Mouse (Mus musculus): ENCODE data around the gene Prkar1b. TPM values are rescaled to one million over a fixed set of nuclear protein-coding genes. Genes with fewer than 3 reads are reported as not detected.

The Prkar1b gene
- polyA plus RNA-seq, 1 experiment from 2014 or later: 207 TPM

DNA sequence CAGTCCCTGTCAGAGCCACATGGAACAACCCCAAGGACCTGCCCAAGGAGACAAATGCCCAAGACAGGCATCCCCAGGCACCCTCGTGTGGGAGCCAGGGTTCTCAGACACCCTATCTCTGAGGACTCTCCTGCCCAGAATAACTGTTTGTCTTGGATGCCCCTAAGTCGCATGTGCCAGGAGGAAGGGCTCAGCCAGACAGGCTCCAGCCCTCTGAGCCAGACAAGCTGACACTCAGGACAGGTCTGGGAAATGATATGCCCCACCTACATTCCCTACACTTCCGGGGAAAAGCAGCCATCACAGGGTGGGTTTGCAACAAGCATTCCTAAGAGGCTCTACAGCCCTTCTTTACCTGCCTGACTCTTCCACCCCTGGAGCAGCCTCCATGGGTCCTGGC, 172.0 kb downstream of the Prkar1b start:
- no peak overlapping the region for H3K27ac ChIP-seq (ENCODE audit: low read depth, low read length)
- H3K4me3 ChIP-seq (ENCODE audit: low read depth, low read length): no peak overlapping the region
- H3K4me1 ChIP-seq (ENCODE audit: control insufficient read depth, insufficient read depth, low read length): no peaks in the 10 kb centered on the region
- 48% methylated on average over 3 of the region's 3 CpGs for WGBS
- H3K27me3 ChIP-seq (ENCODE audit: control insufficient read depth, insufficient read depth, low read length): no peaks in the 10 kb centered on the region
- H3K9ac ChIP-seq (replicated peaks; ENCODE audit: low read depth, low read length): no peak overlapping the region
- no peak overlapping the region for H3K4me2 ChIP-seq (ENCODE audit: low read depth, low read length)
- ATAC-seq (ENCODE audit: low read depth): no peak
- H3K9me3 ChIP-seq (ENCODE audit: control insufficient read depth, low read length): no peaks in the 10 kb centered on the region
- no peaks in the 10 kb centered on the region for H3K36me3 ChIP-seq (ENCODE audit: control insufficient read depth, insufficient read depth, low read length)

DNA sequence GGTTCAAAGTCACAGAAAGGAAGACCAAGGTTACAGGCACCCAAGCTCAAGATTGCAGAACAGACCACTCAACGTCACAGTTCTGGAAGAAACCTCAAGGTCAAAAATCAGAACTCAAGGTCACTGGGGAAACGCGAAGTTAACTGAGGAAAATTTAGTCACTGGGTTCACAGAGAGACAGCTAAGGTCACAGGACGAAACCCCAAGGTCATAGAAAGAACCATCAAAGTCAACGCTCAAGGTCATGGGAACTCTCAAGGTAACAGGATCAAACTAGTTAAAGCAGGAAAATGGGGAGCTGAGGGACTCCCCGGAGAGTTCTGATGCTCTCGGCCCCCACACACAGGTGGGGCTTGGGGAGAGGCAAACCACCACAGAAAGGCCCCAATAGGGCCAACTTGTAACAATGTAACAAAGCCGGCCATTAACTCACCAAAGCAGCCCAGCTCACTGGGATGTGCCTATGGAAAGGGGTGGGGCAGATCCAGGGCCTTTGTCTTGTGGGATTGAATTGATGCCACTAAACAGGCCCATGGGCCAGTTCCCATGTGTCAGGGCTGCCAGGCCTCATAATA, 174.8 kb downstream of the Prkar1b start:
- Histone ChIP-seq H3K4me1 (ENCODE audit: control insufficient read depth, insufficient read depth, low read length) (no peaks in the 10 kb centered on the region), H3K4me2 (ENCODE audit: low read depth, low read length) (no peak overlapping the region), H3K27ac (ENCODE audit: low read depth, low read length) (no peak overlapping the region), H3K36me3 (ENCODE audit: control insufficient read depth, insufficient read depth, low read length) (no peaks in the 10 kb centered on the region), H3K9ac (replicated peaks; ENCODE audit: low read depth, low read length) (no peak overlapping the region), H3K4me3 (ENCODE audit: low read depth, low read length) (no peak overlapping the region), H3K27me3 (ENCODE audit: control insufficient read depth, insufficient read depth, low read length) (no peaks in the 10 kb centered on the region), H3K9me3 (ENCODE audit: control insufficient read depth, low read length) (no peaks in the 10 kb centered on the region)
- WGBS: 85% methylated on average over 8 of the region's 8 CpGs
- ATAC-seq (ENCODE audit: low read depth): no peak

DNA sequence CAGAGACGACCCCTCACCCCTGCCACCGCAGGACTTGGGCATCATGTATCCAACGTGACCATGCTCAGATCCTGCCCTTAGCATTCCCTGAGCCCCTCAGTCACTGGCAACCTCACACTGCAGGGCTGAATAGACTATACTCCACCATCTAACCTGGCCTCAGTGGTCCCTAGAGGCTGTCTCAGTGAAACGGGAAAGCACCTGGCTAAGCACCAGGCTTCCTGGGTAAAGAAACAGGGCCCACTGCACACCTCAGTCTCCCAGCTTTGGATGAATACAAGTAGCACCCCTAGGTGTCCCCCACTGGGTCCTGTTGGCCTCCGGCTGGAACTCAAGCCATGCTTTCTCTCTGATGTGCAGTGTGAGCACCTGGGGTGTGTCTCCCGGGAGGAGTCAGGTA, 176.3 kb downstream of the Prkar1b start:
- Histone ChIP-seq H3K9me3 (ENCODE audit: control insufficient read depth, low read length) (no peaks in the 10 kb centered on the region), H3K36me3 (ENCODE audit: control insufficient read depth, insufficient read depth, low read length) (no peaks in the 10 kb centered on the region), H3K27ac (ENCODE audit: low read depth, low read length) (no peak overlapping the region), H3K4me3 (ENCODE audit: low read depth, low read length) (no peak overlapping the region), H3K4me1 (ENCODE audit: control insufficient read depth, insufficient read depth, low read length) (no peaks in the 10 kb centered on the region), H3K4me2 (ENCODE audit: low read depth, low read length) (no peak overlapping the region), H3K9ac (replicated peaks; ENCODE audit: low read depth, low read length) (no peak overlapping the region), H3K27me3 (ENCODE audit: control insufficient read depth, insufficient read depth, low read length) (no peaks in the 10 kb centered on the region)
- 87% methylated on average over 6 of the region's 6 CpGs for WGBS
- ATAC-seq (ENCODE audit: low read depth): no peak

DNA sequence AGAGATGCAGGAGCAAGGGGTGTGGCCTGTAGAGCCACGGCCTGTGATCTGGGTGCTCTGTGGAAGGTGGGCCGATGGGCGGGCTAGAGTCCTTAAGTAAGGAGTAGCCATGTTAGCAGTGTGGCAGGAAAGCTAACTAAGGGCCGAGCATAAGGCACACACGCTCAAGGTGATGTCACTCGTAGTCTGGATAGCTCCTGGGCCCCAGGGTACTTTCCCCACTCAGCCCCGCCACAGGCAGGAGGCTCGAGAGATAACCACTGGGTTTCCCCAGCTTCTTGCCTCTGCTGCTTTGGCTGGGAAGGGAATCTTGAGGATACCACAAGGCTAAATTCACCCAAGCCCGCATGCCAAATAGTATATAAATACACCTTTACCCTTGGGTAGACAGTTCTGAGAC, 178.4 kb downstream of the Prkar1b start:
- H3K36me3 ChIP-seq (ENCODE audit: control insufficient read depth, insufficient read depth, low read length): no peaks in the 10 kb centered on the region
- no peak overlapping the region for H3K4me2 ChIP-seq (ENCODE audit: low read depth, low read length)
- H3K9me3 ChIP-seq (ENCODE audit: control insufficient read depth, low read length): no peaks in the 10 kb centered on the region
- H3K4me3 ChIP-seq (ENCODE audit: low read depth, low read length): no peak overlapping the region
- H3K27ac ChIP-seq (ENCODE audit: low read depth, low read length): no peak overlapping the region
- no peak for ATAC-seq (ENCODE audit: low read depth)
- no peaks in the 10 kb centered on the region; the same call in 1 of the 2 replicates for H3K4me1 ChIP-seq (ENCODE audit: control insufficient read depth, insufficient read depth, low read length)
- H3K27me3 ChIP-seq (ENCODE audit: control insufficient read depth, insufficient read depth, low read length): no peaks in the 10 kb centered on the region
- no peak overlapping the region for H3K9ac ChIP-seq (replicated peaks; ENCODE audit: low read depth, low read length)
- 84% methylated on average over 9 of the region's 9 CpGs for WGBS

DNA sequence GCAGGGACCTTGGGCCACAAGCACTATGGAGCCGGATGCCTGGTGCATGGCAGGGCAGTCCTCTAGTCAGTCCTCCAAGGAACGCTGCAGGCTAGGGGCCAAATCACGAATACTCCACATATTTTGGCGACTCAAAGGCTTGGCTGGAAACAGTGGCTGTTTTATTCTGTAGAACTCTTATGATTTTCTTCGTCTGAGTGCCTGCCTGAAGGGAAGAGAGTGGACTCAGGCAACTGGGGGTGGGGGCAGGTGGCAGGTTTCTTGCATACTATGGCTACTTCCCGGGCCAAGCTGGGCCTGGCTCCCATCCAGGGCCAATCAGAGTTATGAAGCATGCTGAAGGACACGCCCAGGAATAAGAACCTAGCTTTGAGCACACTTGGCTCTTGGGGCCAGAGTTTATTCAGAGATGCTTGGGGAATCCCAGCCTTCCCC, 179.7 kb downstream of the Prkar1b start:
- ATAC-seq (ENCODE audit: low read depth): no peak
- no peaks in the 10 kb centered on the region for H3K27me3 ChIP-seq (ENCODE audit: control insufficient read depth, insufficient read depth, low read length)
- peaks cover 10% of the 10 kb centered on the region; the same call in 1 of the 2 replicates for H3K4me1 ChIP-seq (ENCODE audit: control insufficient read depth, insufficient read depth, low read length)
- no peak overlapping the region for H3K4me3 ChIP-seq (ENCODE audit: low read depth, low read length)
- no peak overlapping the region for H3K9ac ChIP-seq (replicated peaks; ENCODE audit: low read depth, low read length)
- H3K4me2 ChIP-seq (ENCODE audit: low read depth, low read length): no peak overlapping the region
- no peaks in the 10 kb centered on the region for H3K36me3 ChIP-seq (ENCODE audit: control insufficient read depth, insufficient read depth, low read length)
- H3K27ac ChIP-seq (ENCODE audit: low read depth, low read length): no peak overlapping the region
- H3K9me3 ChIP-seq (ENCODE audit: control insufficient read depth, low read length): no peaks in the 10 kb centered on the region
- WGBS: 64% methylated on average over 7 of the region's 7 CpGs

Other genes with a start within 250 kb of the Prkar1b start
- gene Pdgfa, start 152.6 kb downstream of the Prkar1b start, polyA plus RNA-seq (2014; fragmentation: Nextera tagmentation; extraction: Ambion mirVana): 23.4 and 27.5 TPM in 2 replicates
- 3.6 and 4.1 TPM in 2 replicates for gene Dnaaf5, start 222 bp upstream of the Prkar1b start, polyA plus RNA-seq (2014; fragmentation: Nextera tagmentation; extraction: Ambion mirVana)
- 49.5 and 51.3 TPM in 2 replicates for gene Sun1, start 50.6 kb upstream of the Prkar1b start, polyA plus RNA-seq (2014; fragmentation: Nextera tagmentation; extraction: Ambion mirVana)
- gene Get4, start 102.3 kb upstream of the Prkar1b start, polyA plus RNA-seq (2014; fragmentation: Nextera tagmentation; extraction: Ambion mirVana): 109 and 112 TPM in 2 replicates
- gene Adap1, start 175.6 kb upstream of the Prkar1b start, polyA plus RNA-seq (2014; fragmentation: Nextera tagmentation; extraction: Ambion mirVana): 59.9 and 64.6 TPM in 2 replicates
- gene Cox19, start 201.4 kb upstream of the Prkar1b start, polyA plus RNA-seq (2014; fragmentation: Nextera tagmentation; extraction: Ambion mirVana): 108 and 113 TPM in 2 replicates
- gene Cyp2w1, start 202.6 kb upstream of the Prkar1b start, polyA plus RNA-seq (2014; fragmentation: Nextera tagmentation; extraction: Ambion mirVana): not detected in 2 replicates
- 1.8 and 2.2 TPM in 2 replicates for gene Gpr146, start 227.7 kb upstream of the Prkar1b start, polyA plus RNA-seq (2014; fragmentation: Nextera tagmentation; extraction: Ambion mirVana)